Mouse (Mus musculus) liver, embryonic 14.5 days (tissue): Measurements from ENCODE around the gene Atp6v1b1.

Source experiments
- CTCF ChIP-seq: IDR thresholded peaks from 2 replicates; pipeline ENCODE4 v1.5.1; 2016; ENCODE audit warnings: antibody characterized with exemption, low read depth, control low read depth
- EP300 ChIP-seq: IDR thresholded peaks from 2 replicates; pipeline ENCODE4 v1.6.1; 2016; ENCODE audit warnings: antibody characterized with exemption, low read depth

- TF ChIP-seq CTCF (no peak), EP300 (no peak)
Observed at GRCm38 (mm10) chr6:83704701-83705100, 38.1 kb upstream of the Atp6v1b1 start.
